Mouse (Mus musculus) hindbrain, embryonic 11.5 days (tissue): Measurements from ENCODE around the gene Gm10570. TPM values are rescaled to one million over a fixed set of nuclear protein-coding genes. Genes with fewer than 3 reads are reported as not detected.

ENCODE experiments used
- ATAC-seq: fragments of 200-750 bp; cut with Nextera tagmentation; 2 replicates; pipeline ENCODE4 v1.8.0; 2017; ENCODE audit warnings: mild to moderate bottlenecking, moderate TSS enrichment, moderate library complexity; ENCODE audit not compliant: low FRiP score
- DNase-seq: peaks from one replicate; pipeline ENCODE4 v3.0.0-alpha.2; 2015; ENCODE audit warnings: low spot score
- H3K27ac ChIP-seq: fragments of 300-500 bp; sonication (generic); 2 replicates; pipeline ENCODE4 v1.5.1; 2014; ENCODE audit warnings: mild to moderate bottlenecking, low read depth, low read length
- H3K27me3 ChIP-seq: fragments of 300-500 bp; sonication (generic); 2 replicates; pipeline ENCODE4 v1.6.1; 2014; ENCODE audit warnings: mild to moderate bottlenecking, low read length, moderate library complexity, mixed read lengths; ENCODE audit not compliant: control insufficient read depth, insufficient read depth
- H3K36me3 ChIP-seq: fragments of 300-500 bp; sonication (generic); 2 replicates; pipeline ENCODE4 v1.6.1; 2014; ENCODE audit warnings: mild to moderate bottlenecking, low read length, moderate library complexity, mixed read lengths; ENCODE audit not compliant: control insufficient read depth, insufficient read depth
- H3K4me1 ChIP-seq: fragments of 300-500 bp; sonication (generic); replicated peaks from 2 replicates; pipeline ENCODE4 v1.6.1; 2014; ENCODE audit warnings: low read length, mixed read lengths; ENCODE audit not compliant: control insufficient read depth, insufficient read depth
- H3K4me2 ChIP-seq: fragments of 300-500 bp; sonication (generic); replicated peaks from 2 replicates; pipeline ENCODE4 v1.6.1; 2014; ENCODE audit warnings: mild to moderate bottlenecking, low read depth, low read length
- H3K4me3 ChIP-seq: fragments of 300-500 bp; sonication (generic); 2 replicates; pipeline ENCODE4 v1.5.1; 2014; ENCODE audit warnings: low read depth, low read length
- H3K9ac ChIP-seq: fragments of 300-500 bp; sonication (generic); 2 replicates; pipeline ENCODE4 v1.6.1; 2014; ENCODE audit warnings: low read depth, low read length
- H3K9me3 ChIP-seq: fragments of 300-500 bp; sonication (generic); 2 replicates; pipeline ENCODE4 v1.6.1; 2016; ENCODE audit warnings: low read length; ENCODE audit not compliant: control insufficient read depth
- WGBS: fragments of 180-500 bp; shearing (Covaris S2); extraction: QIAGEN DNeasy Blood & Tissue Kit; methylation state at CpG from one replicate; pipeline ENCODE4 v1.1.7; 2014; 5-methylcytosine and 5-hydroxymethylcytosine counted together
- polyA plus RNA-seq: library from polyadenylated mRNA; unstranded; fragments of >200 nt; fragmentation: Nextera tagmentation; extraction: Ambion mirVana; gene quantifications from 2 replicates; pipeline ENCODE4 v1.2.1, GENCODE M21; 2014

The Gm10570 gene
- polyA plus RNA-seq, 1 experiment from 2014 or later: not detected

- Histone ChIP-seq H3K4me2 (no peak overlapping the region), H3K4me1 (peaks cover 3% of the 10 kb centered on the region; the same call in 1 of the 2 replicates), H3K27me3 (no peaks in the 10 kb centered on the region), H3K9ac (no peak overlapping the region), H3K36me3 (no peaks in the 10 kb centered on the region), H3K9me3 (no peaks in the 10 kb centered on the region), H3K27ac (no peak overlapping the region), H3K4me3 (no peak overlapping the region)
- DNase-seq: no peak
- 84% methylated on average over 6 of the region's 6 CpGs for WGBS
- ATAC-seq: no peak
These were observed 37.7 kb downstream of the Gm10570 start for GRCm38 (mm10) chr4:130270611-130271347.

- Histone ChIP-seq H3K9me3 (no peaks in the 10 kb centered on the region), H3K36me3 (no peaks in the 10 kb centered on the region), H3K4me2 (no peak overlapping the region), H3K9ac (no peak overlapping the region), H3K4me1 (peaks cover 3% of the 10 kb centered on the region; the same call in 1 of the 2 replicates), H3K4me3 (no peak overlapping the region), H3K27ac (no peak overlapping the region), H3K27me3 (no peaks in the 10 kb centered on the region)
- ATAC-seq: no peak
- WGBS: 88% methylated on average over 8 of the region's 8 CpGs
- DNase-seq: no peak
These were observed 38.4 kb downstream of the Gm10570 start for GRCm38 (mm10) chr4:130270089-130270488.

DNA sequence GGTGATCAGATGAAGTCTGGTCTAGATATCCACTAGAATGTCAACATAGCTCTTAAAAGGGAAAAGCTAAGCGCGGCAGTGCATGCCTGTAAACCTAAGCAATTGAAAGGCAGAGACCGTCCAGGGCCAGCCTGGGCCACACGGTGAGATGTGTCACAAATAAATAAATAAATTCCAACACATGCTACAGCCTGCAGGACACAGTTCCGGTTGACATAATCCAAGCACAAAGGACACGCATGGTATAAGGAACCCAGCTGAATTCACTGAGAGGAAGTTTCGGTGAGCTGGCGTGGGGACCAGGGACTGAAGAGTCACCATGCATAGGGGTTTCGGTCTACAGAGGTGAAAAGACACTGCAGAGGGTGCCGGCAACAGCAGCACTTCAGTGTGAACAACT is 39.7 kb downstream of the Gm10570 start:
- H3K9ac ChIP-seq: no peak overlapping the region
- H3K4me2 ChIP-seq: no peak overlapping the region
- ATAC-seq (no peak), DNase-seq (no peak)
- 88% methylated on average over 10 of the region's 10 CpGs for WGBS
- no peaks in the 10 kb centered on the region for H3K36me3 ChIP-seq
- H3K27ac ChIP-seq: no peak overlapping the region
- H3K27me3 ChIP-seq: no peaks in the 10 kb centered on the region
- no peak overlapping the region for H3K4me3 ChIP-seq
- H3K9me3 ChIP-seq: no peaks in the 10 kb centered on the region
- peaks cover 4% of the 10 kb centered on the region for H3K4me1 ChIP-seq

DNA sequence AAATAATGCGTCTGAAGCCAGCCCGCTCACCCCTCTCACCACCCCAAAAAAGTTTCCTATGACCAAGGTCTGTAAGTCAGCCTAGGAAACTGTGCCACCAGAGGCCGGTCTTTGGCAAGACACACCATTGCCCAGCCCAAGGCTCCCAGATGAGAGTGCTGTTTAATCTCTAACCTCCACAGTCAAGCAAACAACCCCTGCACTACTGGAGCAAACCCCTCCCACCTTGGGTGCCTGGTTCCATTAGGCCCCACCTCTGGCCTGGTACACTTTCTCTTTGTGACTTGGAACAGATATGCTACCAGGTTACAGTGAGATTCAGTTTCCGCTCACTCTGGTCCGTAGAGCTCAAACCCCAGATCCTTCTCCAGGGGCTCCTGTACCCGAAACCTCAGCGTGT is 41.4 kb downstream of the Gm10570 start:
- 0 out of 2 replicates have a peak, but pooled peaks cover 3% of the 10 kb centered on the region for H3K36me3 ChIP-seq
- 82% methylated on average over 7 of the region's 7 CpGs for WGBS
- ATAC-seq (no peak), DNase-seq (no peak)
- peaks cover 4% of the 10 kb centered on the region; the same call in 1 of the 2 replicates for H3K4me1 ChIP-seq
- no peak overlapping the region for H3K4me2 ChIP-seq
- no peaks in the 10 kb centered on the region for H3K27me3 ChIP-seq
- H3K9ac ChIP-seq: no peak overlapping the region
- H3K9me3 ChIP-seq: no peaks in the 10 kb centered on the region
- H3K4me3 ChIP-seq: no peak overlapping the region
- no peak overlapping the region for H3K27ac ChIP-seq

- no peak for DNase-seq
- H3K9ac ChIP-seq: no peak overlapping the region
- H3K27ac ChIP-seq: no peak overlapping the region
- H3K9me3 ChIP-seq: no peaks in the 10 kb centered on the region
- ATAC-seq: no peak
- no peak overlapping the region for H3K4me2 ChIP-seq
- H3K4me3 ChIP-seq: no peak overlapping the region
- H3K36me3 ChIP-seq: 0 out of 2 replicates have a peak, but pooled peaks cover 5% of the 10 kb centered on the region
- H3K27me3 ChIP-seq: no peaks in the 10 kb centered on the region
- peaks cover 4% of the 10 kb centered on the region; the same call in 1 of the 2 replicates for H3K4me1 ChIP-seq
- 68% methylated on average over 9 of the region's 9 CpGs for WGBS
These were observed 41.9 kb downstream of the Gm10570 start for GRCm38 (mm10) chr4:130266601-130267000.

DNA sequence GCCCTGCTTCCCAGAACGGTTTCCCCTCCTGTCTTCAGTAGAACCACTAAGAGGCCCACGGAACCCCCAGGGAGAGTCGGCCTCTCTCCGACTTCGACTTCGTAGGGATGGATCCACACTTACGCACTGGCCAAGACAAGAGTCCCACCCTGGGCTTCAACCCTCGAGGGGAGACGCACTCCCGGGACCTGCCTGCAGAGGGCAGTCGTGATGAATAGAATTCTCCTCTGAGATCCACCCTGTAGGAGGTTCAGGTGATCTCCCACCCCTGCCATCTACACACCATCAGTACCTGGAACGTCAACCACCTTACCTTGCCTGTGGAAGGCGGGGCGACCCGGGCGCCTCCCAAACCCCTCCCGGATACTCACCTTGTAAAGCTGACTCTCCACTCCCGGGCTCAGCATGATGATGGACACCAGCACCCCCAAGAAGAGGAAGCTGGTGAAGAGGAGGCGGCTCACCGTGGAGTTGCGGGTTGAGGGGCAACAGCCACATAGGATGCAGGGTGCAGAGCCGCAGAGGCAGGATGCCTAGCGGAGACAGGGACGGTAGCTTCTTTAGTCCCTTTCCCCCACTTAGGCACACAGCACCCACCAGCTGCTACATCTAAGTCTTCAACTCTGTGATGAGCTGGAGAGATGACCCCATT is 43.6 kb downstream of the Gm10570 start:
- no peak overlapping the region for H3K4me3 ChIP-seq
- no peaks in the 10 kb centered on the region for H3K9me3 ChIP-seq
- H3K36me3 ChIP-seq: peaks cover 8% of the 10 kb centered on the region; the same call in 1 of the 2 replicates
- H3K9ac ChIP-seq: no peak overlapping the region
- no peak overlapping the region for H3K4me2 ChIP-seq
- no peak overlapping the region for H3K27ac ChIP-seq
- ATAC-seq (peak; percentile 45; the same call in 1 of the 2 replicates), DNase-seq (peak; percentile 85)
- H3K27me3 ChIP-seq: no peaks in the 10 kb centered on the region
- 22% methylated on average over 24 of the region's 24 CpGs for WGBS
- peaks cover 4% of the 10 kb centered on the region; the same call in 1 of the 2 replicates for H3K4me1 ChIP-seq

GRCm38 (mm10) chr4:130264131-130264530 is 44.3 kb downstream of the Gm10570 start:
- no peak overlapping the region; the same call in 1 of the 2 replicates for H3K4me2 ChIP-seq

GRCm38 (mm10) chr4:130260406-130260805 is 48.1 kb downstream of the Gm10570 start:
- ATAC-seq (no peak), DNase-seq (no peak)
- H3K4me1 ChIP-seq: peaks cover 4% of the 10 kb centered on the region; the same call in 1 of the 2 replicates
- no peak overlapping the region for H3K4me2 ChIP-seq
- H3K36me3 ChIP-seq: peaks cover 12% of the 10 kb centered on the region; the same call in 1 of the 2 replicates
- no peak overlapping the region for H3K27ac ChIP-seq
- H3K4me3 ChIP-seq: no peak overlapping the region
- no peaks in the 10 kb centered on the region for H3K9me3 ChIP-seq
- H3K9ac ChIP-seq: no peak overlapping the region
- WGBS: 36% methylated on average over 5 of the region's 5 CpGs
- no peaks in the 10 kb centered on the region for H3K27me3 ChIP-seq

More at GRCm38 (mm10) chr4:130264131-130264530, 44.3 kb downstream of the Gm10570 start:
- Histone ChIP-seq H3K9me3 (no peaks in the 10 kb centered on the region), H3K4me1 (peaks cover 4% of the 10 kb centered on the region; the same call in 1 of the 2 replicates), H3K4me3 (no peak overlapping the region), H3K27me3 (no peaks in the 10 kb centered on the region), H3K9ac (no peak overlapping the region), H3K36me3 (peaks cover 8% of the 10 kb centered on the region; the same call in 1 of the 2 replicates), H3K27ac (no peak overlapping the region)
- ATAC-seq: peak; percentile 40; the same call in 1 of the 2 replicates
- no peak for DNase-seq
- WGBS: 17% methylated on average over 11 of the region's 11 CpGs
